Mouse (Mus musculus) heart, postnatal 14 days (tissue): ENCODE results near the gene H2al2a. TPM values are rescaled to one million over a fixed set of nuclear protein-coding genes. Genes with fewer than 3 reads are reported as not detected.
"Not testable (repeated sequence)": the region's sequence is repeated elsewhere in the genome, so short reads cannot be mapped to it uniquely, and the experiment has no call there.

Experiments
- DNase-seq, 2 experiments: peaks; one replicate each; pipeline ENCODE4 v3.0.0; 2021 to 2022
- intact Hi-C: fragments of 180-260 bp; cut with DNase I; formaldehyde crosslinking; loops from one replicate; pipeline ENCODE4 v1.15.1; 2025
- total RNA-seq, 2 experiments: library from RNA; stranded (reverse); gene quantifications; 2 replicates each; pipeline ENCODE4 v1.2.3; 2021

The H2al2a gene
- total RNA-seq, 2 experiments from 2014 or later = not detected

DNA sequence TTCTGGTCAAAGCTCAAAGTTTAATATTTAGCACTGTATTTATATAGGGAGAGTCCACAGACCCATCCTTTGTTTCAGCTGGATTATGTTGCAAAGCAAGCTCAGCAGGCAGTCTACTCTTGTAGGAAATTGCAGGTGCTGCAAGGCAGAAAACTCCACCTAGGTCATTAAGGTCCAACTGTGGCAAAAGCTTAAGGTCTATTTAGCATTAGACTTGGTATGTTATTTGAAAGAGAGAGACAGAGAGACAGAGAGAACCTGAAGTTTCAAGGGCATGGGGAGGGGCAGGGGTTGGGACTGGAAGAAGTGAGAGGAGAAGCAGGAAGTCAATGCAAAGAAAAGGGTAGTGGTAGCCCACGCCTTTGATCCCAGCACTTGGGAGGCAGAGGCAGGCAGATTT is 14.0 kb downstream of the H2al2a start:
- intact Hi-C loops = no loop called here
- DNase-seq = no peak

DNA sequence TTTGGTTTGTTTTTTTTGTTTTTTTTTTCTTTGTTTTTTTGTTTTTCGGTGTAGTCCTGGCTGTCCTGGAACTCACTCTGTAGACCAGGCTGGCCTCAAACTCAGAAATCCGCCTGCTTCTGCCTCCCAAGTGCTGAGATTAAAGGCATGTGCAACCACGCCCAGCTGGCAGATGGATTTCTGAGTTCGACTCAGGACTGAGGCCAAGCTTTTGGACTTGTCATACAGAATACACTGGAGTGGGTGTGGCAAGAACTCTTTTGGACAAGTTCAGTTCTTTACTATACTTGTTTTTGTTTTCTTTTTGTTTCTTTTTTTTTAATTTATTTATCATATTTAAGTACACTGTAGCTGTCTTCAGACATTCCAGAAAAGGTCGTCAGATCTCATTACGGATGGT is 18.1 kb downstream of the H2al2a start:
- DNase-seq = no peak
- intact Hi-C loops = no loop called here

DNA sequence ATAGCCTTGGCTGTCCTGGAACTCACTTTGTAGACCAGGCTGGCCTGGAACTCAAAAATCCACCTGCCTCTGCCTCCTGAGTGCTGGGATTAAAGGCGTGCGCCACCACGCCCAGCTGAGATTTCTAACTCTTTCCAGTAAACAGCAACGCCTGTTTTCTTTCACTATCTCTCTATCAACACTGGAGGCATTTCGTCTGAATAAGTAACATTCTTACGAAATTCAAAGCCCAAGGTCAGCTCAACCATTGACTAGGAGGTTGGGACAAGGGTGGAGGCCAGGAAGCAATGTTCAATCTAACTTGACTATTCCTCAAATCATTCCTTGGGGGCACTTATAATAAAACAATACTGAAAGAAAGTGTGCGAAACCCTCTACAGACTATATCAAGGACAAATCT is 18.5 kb downstream of the H2al2a start:
- intact Hi-C loops, DNase-seq: not testable (repeated sequence)

DNA sequence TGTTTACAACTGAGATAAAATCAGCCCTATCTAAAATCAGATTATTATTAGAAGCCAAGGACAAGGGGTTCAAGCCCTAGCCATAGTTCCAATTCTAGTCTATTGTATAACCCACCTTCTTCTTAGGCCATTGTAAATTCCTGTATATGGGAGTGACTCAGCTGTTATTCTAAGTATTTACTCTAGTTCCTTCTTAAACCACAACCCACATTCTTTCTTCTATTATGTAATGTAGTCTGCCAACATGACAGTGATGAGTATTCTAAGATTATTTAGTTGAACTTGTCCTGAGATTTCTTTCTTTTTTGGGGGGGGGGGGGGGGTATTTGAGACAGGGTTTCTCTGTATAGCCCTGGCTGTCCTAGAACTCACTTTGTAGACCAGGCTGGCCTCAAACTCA is 19.1 kb downstream of the H2al2a start:
- intact Hi-C loops, DNase-seq: not testable (repeated sequence)

DNA sequence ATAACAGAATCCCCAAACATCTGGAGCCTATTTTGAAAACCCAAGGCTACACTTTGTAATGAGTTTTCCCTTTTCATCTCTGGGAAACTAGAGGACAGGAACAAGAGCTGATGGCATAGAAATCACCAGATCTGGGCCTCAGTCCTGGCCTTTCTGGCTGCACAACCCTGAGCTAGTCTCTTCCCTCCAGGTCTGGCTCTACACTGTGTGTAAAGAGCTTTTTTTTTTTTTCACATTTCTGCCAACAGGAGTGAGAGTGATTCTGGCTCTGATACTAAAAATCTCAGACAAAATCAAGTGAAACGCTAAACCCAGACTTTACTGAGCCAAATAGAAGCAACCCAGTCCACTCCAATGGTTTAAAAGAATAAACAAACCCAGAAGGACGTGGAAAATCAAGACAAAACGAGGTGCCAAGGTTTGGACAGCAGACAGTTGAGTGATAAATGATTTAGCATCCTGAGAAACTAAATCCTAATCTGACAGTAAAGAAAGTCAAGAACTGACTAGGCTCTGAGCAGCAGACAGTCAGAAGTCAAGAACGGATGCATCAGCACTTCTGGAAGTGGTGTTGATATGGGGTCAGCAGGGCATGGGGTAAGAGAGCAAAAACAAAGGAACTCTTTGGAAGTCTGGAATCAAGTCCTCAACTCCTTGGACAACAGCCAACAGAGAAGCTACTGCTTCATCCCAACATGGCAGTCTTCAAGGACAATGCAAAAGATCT is 21.0 kb downstream of the H2al2a start:
- DNase-seq = no peak

DNA sequence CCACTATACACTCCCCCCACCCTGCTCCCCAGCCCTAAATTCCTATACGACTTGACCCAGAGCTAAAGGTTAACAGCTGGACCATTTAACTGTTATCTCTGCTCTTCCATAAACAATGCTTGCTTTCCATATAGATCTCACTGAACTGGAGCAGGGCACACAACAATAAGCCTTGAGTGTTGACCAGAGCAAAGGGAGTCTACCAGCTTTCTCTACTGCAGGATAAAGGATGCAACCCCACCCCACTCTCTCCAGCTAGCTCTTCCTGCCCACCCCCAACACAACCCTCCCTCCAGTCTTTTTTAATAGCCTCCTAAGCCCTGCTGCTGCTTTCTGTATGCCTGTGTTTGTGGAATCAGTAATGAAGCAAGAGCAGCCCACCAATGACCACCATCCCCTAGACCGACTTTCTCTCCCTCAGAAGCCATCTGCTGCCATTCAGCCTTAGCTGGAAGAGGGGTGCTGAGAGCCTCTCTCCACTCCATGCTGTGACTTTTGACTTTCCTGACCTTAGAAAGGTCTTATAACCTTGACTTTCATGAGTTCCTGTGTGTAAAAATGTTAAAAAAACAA is 22.8 kb downstream of the H2al2a start:
- no peak for DNase-seq
- intact Hi-C loops = no loop called here

More for the DNA sequence above, 21.0 kb downstream of the H2al2a start:
- intact Hi-C loops = no loop called here

DNA sequence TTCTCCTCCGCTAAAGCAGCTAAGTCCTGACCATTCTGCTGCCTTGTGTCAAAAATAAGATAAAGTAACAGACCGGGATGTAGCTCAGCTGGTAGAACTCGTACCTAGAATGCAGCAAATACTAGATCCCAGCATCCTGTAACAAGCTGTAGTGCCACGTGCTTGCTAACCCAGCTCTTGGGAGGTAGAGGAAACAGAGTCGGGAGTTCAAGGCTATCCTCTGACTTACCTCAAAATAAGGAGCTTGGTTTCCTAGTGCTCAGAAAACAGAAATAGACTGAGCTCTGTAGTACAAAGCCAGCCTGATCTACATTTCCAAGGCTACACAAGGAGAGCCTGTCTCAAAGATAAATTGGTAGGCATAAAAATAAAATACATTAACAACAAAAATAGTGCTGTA is 23.5 kb downstream of the H2al2a start:
- no peak for DNase-seq
- intact Hi-C loops = no loop called here

DNA sequence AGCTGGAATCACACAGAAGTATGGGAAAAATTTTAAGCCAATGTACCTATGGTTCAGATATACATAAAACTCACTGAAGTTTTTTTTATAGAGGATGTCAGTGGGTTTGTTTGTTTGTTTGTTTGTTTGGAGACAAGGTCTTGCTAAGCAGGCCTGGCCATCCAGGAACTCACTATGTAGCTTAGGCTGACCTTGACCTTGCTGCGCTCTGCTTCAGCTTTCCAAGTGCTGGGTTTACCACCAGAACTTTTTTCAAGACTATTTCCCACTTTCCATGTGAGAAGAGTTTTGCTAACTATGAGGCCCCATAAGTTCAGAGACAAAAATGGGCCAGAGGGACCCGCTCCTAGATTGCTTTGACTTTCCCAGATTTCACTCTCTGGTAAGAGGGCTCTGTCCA is 23.9 kb downstream of the H2al2a start:
- DNase-seq = no peak
- intact Hi-C loops = no loop called here

DNA sequence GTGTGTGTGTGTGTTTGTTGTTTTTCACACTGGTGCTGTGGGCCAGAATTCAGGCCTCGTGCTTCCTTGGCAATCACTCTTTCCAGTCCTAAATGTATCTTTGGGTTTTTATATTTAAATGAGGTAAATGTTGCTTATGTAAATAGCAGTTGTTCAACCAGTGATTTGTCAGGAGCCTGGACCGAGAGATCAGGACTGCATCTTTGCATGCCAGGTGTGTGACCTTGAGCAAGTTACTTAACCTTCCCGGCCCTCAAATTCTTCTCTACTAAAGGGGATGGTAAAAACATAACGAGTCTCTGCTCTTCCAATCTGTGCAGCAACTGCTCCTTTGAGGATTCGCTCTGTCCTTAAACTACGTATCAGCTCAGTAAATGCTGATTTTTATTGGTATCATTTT is 25.4 kb downstream of the H2al2a start:
- intact Hi-C loops = no loop called here
- no peak for DNase-seq

DNA sequence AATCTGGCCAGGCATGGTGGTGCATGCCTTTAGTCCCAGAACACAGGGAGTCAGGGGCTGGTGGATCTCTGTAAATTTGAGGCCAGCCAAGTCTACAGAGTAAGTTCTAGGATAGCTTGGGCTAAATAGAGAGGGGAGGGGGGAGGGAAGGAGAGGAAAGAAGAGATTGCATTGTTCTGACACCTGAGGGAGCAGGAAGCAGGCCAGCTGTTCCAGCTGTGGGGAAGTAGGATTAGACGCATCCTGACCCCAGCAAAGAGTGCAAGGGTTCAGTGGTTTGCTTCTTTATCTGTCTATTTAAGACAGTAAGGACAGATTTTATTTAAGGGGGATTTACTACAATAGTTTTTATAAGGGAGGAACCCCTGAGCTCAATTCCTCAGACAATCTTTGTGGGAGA is 26.1 kb downstream of the H2al2a start:
- DNase-seq = no peak
- intact Hi-C loops = no loop called here

DNA sequence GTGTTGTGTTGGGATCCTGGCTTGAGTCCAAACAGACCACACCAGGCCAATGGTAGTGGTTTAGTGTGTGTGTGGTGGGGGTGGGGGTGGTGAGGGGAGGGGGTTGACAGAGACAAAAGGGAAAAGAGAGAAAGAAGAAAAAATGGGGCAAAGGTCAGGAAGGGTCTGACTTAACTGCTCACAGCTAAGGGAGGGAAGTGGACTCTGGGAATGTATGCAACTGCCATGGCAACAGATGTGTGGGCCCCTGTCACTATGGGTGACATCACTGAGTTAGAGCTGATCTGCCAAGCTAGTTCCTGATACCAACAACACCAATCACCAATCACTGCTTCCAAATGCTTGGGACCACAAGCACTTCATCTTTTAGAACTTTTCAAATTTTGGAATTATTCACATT is 26.6 kb downstream of the H2al2a start:
- intact Hi-C loops = no loop called here
- DNase-seq = no peak

DNA sequence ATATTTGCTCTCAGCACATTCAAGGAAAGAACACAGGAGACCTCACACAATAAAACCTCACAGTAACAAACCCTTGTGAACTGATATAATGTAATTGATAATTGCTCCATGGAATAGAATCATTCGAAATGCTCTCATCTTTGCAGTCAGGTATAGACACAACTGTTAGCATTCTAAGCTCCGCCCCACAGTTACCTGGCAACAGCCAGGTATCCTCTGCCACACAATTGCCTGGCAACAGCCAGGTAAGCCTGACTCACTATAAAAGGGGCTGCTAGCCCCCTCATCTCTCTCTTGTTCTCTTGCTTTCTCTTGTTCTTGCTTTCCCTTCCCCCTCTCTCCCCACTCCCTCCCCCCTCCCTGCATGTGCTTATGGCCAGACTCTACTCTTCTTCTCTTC is 28.2 kb downstream of the H2al2a start:
- intact Hi-C loops = no loop called here
- no peak for DNase-seq

DNA sequence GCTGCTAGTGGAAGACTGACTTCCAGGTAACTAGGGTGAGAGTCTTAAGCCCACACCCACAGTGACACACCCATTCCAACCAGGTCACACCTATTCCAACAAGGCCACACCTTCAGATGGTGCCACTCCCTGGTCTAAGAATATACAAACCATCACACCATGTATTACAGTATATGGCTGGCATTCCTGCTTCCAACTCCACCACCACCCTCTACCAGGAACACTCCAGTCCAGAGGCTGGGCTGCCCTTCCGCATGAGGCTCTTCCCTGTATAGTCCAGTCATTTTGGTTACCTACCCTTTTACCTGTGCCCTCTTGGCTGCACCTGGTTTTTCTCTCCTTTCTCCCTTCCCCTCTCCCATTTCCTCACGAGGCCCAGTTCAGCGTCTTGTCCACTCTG is 28.7 kb downstream of the H2al2a start:
- DNase-seq, intact Hi-C loops: not testable (repeated sequence)

DNA sequence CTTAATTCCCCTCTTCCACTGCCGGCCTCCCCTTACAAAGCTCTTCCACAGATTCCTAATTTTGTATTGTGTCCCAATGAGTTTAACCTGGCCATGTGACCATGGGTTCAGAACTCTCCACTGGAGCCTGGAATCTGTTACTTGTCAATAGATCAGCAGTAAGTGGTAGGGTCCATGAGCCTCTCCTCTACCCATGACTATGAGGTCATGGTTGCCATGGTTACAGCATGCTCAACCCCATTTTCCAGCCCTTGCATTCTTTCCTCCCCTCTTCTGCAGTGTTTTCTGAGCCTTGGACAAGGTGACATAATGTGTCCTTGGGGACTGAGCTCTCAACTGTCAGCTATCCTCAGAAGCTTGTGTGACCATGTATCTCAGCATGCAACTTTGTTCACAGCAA is 37.3 kb downstream of the H2al2a start:
- intact Hi-C loops = no loop called here
- DNase-seq = no peak

DNA sequence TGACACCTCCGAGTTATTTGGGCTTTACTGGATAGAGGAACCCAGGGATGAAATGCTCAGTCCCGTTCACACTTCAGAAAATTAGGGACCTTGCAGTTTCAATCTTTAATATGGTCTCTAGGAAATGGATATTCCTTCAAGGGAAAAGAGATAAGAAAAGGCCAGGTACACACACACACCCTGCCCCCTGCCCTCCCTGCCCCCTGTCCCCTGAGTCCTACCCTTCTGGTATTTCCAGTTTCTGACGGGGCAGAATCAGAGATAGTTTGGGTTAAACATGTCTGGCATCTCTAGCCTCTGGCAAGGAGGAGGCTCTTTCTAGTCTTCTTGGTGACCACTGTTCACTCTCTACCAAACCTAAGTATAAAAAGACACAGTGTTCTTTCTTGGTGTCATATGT is 49.9 kb downstream of the H2al2a start:
- intact Hi-C loops = loop anchor here (5.0 kb wide), 1 partner anchor 75 kb away; no protein-coding TSS in a partner anchor
- no peak for DNase-seq

Other genes starting within 250 kb of the H2al2a start
- 1 to 10 TPM; 3.1 to 4.0 TPM for gene A930004D18Rik, start 40.8 kb upstream of the H2al2a start, total RNA-seq
- gene Skida1, start 52.1 kb upstream of the H2al2a start, total RNA-seq = 1 to 10 TPM; 3.3 to 4.8 TPM
- gene Mllt10, start 58.3 kb upstream of the H2al2a start, total RNA-seq = 10 to 100 TPM; 41.6 to 42.5 TPM